Mouse (Mus musculus): ENCODE results near the gene Pax5. TPM values are rescaled to one million over a fixed set of nuclear protein-coding genes. Genes with fewer than 3 reads are reported as not detected.

The Pax5 gene
- polyA plus RNA-seq, 1 experiment from 2014 or later = not detected

DNA sequence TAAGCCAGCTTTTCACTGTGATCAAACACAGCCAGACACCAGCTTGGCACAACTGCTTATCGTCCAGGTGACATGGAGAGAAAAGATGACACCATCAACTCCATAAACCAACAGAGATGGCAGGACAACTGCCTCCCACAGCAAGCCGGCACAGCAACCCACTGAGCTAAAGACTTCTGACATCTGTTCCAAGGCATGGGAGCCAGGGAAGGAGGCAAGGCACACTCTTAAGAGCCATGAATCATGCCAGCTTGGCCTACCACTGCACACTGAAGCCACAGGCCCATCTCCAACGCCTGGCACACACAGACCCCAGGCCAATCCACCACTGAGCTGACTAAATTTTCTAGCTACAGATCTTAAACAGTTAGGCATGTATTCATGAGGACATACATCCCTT, 32.3 kb downstream of the Pax5 start:
- no peaks in the 10 kb centered on the region for H3K36me3 ChIP-seq
- H3K4me1 ChIP-seq (replicated peaks) = no peaks in the 10 kb centered on the region
- no peak overlapping the region for H3K27ac ChIP-seq
- peaks cover 27% of the 10 kb centered on the region for H3K27me3 ChIP-seq
- no peak overlapping the region for H3K4me2 ChIP-seq
- H3K9ac ChIP-seq (replicated peaks) = no peak overlapping the region
- no peak overlapping the region for H3K4me3 ChIP-seq (replicated peaks)
- H3K9me3 ChIP-seq = no peaks in the 10 kb centered on the region
- ATAC-seq (ENCODE audit: insufficient number of reproducible peaks, insufficient read depth, low FRiP score, low TSS enrichment, low read depth) = no peak
- 61% methylated on average over 3 of the region's 3 CpGs for WGBS

DNA sequence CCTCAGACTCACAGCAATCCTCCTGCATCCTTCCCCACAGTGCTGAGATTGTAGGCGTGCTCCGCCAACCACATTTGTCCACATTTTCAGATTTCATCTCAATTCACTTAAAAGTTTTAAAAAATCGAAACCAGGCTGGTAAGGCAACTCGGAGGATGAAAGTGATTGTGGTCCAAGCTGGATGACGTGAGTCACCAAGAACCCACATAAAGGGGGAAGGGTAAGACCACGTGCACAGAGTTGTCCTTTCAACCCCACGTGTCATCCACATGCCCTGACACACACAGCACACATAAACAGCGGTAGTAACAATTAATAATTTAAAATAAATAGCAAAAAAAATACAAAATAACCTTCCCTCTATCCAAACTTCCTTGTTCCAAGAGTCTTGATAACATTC, 35.3 kb downstream of the Pax5 start:
- Histone ChIP-seq H3K27me3 (peaks cover 32% of the 10 kb centered on the region), H3K27ac (no peak overlapping the region)

DNA sequence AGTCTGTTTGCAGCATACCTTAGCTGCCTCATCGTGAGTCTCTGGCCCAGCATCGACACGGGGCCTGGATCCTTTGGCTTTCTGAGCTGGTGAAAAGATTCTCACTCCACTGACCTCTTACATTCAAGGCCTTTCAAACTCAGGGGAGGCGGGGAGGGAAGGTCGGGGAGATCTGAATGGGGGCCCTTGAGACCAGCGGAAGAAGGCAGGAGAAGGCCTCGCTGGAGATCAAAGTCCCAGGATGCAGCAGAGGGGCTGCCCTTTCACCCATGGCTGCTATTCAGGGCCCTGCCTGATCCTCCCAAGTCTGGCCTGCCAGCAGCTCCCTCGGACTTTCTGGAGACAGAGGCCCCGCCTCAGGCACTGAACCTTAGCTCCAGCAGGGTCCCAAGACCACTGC, 36.6 kb downstream of the Pax5 start:
- no peaks in the 10 kb centered on the region for H3K4me1 ChIP-seq (replicated peaks)
- ATAC-seq (ENCODE audit: insufficient number of reproducible peaks, insufficient read depth, low FRiP score, low TSS enrichment, low read depth) = no peak
- H3K4me3 ChIP-seq (replicated peaks) = no peak overlapping the region
- no peak overlapping the region for H3K9ac ChIP-seq (replicated peaks)
- H3K4me2 ChIP-seq = no peak overlapping the region
- peaks cover 6% of the 10 kb centered on the region; the same call in 1 of the 2 replicates for H3K9me3 ChIP-seq
- H3K27ac ChIP-seq = no peak overlapping the region
- no peaks in the 10 kb centered on the region for H3K36me3 ChIP-seq
- WGBS = 44% methylated on average over 9 of the region's 9 CpGs
- H3K27me3 ChIP-seq = peaks cover 31% of the 10 kb centered on the region

More for the DNA sequence above, 35.3 kb downstream of the Pax5 start:
- no peak for ATAC-seq (ENCODE audit: insufficient number of reproducible peaks, insufficient read depth, low FRiP score, low TSS enrichment, low read depth)
- Histone ChIP-seq H3K36me3 (no peaks in the 10 kb centered on the region), H3K4me1 (replicated peaks) (no peaks in the 10 kb centered on the region), H3K4me3 (replicated peaks) (no peak overlapping the region), H3K4me2 (no peak overlapping the region), H3K9ac (replicated peaks) (no peak overlapping the region), H3K9me3 (no peaks in the 10 kb centered on the region)
- 90% methylated on average over 8 of the region's 8 CpGs for WGBS

DNA sequence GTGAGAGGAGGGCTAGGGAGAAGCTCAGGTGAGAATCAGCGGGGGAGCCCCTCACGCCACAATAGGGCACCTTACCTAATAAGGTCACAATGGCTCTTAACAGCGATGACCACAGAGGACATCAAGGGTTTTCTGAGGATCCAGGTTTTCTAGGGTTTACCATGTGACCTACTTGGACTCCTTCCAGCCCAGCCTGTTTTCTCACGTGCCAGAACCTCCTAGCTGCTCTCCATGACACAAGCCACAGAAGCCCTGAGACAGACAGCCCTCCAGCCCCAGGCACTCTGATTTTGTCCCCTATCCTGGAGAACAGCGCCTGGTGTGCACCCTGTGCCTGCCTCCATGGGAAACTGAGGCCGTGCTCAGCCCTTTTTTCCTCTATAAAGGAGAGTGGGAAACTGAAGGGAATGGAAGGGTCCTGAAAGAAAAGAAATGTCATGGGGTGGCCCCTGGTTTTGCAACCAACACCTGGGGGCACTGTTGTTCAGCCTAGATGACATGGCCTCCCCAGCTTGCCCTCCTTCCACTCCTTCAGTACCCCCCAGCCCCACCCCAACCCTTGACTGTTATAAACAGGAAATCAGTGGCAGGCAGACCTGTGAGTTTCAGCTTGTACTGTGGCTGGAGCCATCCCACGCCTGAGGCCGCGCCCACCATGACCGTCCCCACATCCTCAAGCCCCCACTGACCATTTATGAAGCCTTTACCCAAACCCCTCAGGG, 37.9 kb downstream of the Pax5 start:
- 54% methylated on average over 10 of the region's 10 CpGs for WGBS
- no peaks in the 10 kb centered on the region for H3K36me3 ChIP-seq
- peaks cover 44% of the 10 kb centered on the region for H3K27me3 ChIP-seq
- H3K9ac ChIP-seq (replicated peaks) = no peak overlapping the region
- no peak overlapping the region for H3K27ac ChIP-seq
- no peak overlapping the region for H3K4me2 ChIP-seq
- no peak overlapping the region for H3K4me3 ChIP-seq (replicated peaks)
- peaks cover 6% of the 10 kb centered on the region; the same call in 1 of the 2 replicates for H3K9me3 ChIP-seq
- H3K4me1 ChIP-seq (replicated peaks) = no peaks in the 10 kb centered on the region
- no peak for ATAC-seq (ENCODE audit: insufficient number of reproducible peaks, insufficient read depth, low FRiP score, low TSS enrichment, low read depth)

DNA sequence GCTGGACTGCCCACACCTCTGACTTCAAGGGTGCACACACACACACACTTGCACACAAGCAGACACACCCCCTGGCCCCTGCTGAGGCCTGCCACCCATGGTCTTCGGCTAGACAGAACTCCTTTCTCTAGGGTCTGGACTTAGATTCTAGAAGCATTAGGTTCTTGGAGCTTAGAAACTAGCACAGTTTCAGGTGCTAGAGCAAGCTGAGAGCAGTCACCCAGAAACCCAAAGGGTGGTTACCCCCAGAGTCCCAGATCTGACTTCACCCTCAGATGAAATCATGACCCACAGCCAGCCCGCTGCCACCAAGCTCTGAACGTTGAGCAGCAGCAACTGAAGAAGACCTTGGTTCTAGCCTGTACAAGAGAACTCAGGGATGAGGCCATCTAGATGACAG, 38.8 kb downstream of the Pax5 start:
- Histone ChIP-seq H3K4me1 (replicated peaks) (no peaks in the 10 kb centered on the region), H3K36me3 (no peaks in the 10 kb centered on the region), H3K27ac (no peak overlapping the region), H3K4me2 (no peak overlapping the region), H3K27me3 (peaks cover 45% of the 10 kb centered on the region), H3K4me3 (replicated peaks) (no peak overlapping the region), H3K9me3 (peaks cover 6% of the 10 kb centered on the region; the same call in 1 of the 2 replicates), H3K9ac (replicated peaks) (no peak overlapping the region)
- no peak for ATAC-seq (ENCODE audit: insufficient number of reproducible peaks, insufficient read depth, low FRiP score, low TSS enrichment, low read depth)
- WGBS = 83% methylated on average over 3 of the region's 3 CpGs

DNA sequence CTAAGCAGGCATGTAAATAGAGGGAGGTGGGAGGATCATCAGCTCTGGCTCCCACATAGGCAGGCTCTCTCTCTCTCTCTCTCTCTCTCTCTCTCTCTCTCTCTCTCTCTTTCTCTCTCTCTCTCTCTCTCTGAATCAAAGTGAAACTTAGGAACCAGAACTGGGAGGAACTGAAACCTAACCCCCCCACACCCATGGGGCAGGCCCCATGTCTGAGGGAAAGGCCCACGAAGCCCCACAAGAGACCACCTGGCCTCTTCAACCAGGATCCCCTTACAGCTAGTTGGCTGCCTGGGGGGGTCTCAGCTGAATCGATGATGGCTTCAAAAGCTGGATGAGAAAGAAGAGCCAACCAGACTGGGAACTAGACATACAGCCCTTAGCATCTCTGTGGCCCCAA, 39.3 kb downstream of the Pax5 start:
- ATAC-seq (ENCODE audit: insufficient number of reproducible peaks, insufficient read depth, low FRiP score, low TSS enrichment, low read depth) = no peak
- peaks cover 48% of the 10 kb centered on the region for H3K27me3 ChIP-seq

DNA sequence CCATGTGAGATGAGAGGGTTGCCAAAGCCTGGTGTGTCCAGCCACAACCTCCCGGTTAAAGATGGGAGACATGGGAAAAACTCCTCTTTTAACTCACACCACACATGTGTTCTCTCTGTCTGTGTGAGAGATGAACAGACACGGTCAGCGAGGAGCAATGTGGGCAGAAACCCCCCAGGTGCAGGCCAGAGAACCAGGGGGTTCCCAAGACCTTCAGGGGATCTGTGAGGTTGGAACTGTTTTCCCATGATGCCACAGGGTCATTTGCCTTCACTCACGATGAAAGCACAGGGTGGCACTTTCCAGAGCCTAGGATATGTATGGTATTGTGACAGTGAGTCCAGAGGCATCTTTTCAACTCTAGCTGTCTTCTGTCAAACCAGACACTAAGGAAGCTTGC, 39.9 kb downstream of the Pax5 start:
- peaks cover 6% of the 10 kb centered on the region; the same call in 1 of the 2 replicates for H3K9me3 ChIP-seq
- no peak overlapping the region for H3K9ac ChIP-seq (replicated peaks)
- H3K4me3 ChIP-seq (replicated peaks) = no peak overlapping the region
- H3K27me3 ChIP-seq = peaks cover 55% of the 10 kb centered on the region
- no peaks in the 10 kb centered on the region for H3K36me3 ChIP-seq
- no peak overlapping the region for H3K4me2 ChIP-seq
- ATAC-seq (ENCODE audit: insufficient number of reproducible peaks, insufficient read depth, low FRiP score, low TSS enrichment, low read depth) = no peak
- WGBS = 61% methylated on average over 4 of the region's 4 CpGs
- no peak overlapping the region for H3K27ac ChIP-seq
- H3K4me1 ChIP-seq (replicated peaks) = no peaks in the 10 kb centered on the region

More for the DNA sequence above, 39.3 kb downstream of the Pax5 start:
- Histone ChIP-seq H3K27ac (no peak overlapping the region), H3K4me3 (replicated peaks) (no peak overlapping the region), H3K9ac (replicated peaks) (no peak overlapping the region), H3K36me3 (no peaks in the 10 kb centered on the region), H3K9me3 (peaks cover 6% of the 10 kb centered on the region; the same call in 1 of the 2 replicates), H3K4me1 (replicated peaks) (no peaks in the 10 kb centered on the region), H3K4me2 (no peak overlapping the region)
- 68% methylated on average over 2 of the region's 2 CpGs for WGBS

DNA sequence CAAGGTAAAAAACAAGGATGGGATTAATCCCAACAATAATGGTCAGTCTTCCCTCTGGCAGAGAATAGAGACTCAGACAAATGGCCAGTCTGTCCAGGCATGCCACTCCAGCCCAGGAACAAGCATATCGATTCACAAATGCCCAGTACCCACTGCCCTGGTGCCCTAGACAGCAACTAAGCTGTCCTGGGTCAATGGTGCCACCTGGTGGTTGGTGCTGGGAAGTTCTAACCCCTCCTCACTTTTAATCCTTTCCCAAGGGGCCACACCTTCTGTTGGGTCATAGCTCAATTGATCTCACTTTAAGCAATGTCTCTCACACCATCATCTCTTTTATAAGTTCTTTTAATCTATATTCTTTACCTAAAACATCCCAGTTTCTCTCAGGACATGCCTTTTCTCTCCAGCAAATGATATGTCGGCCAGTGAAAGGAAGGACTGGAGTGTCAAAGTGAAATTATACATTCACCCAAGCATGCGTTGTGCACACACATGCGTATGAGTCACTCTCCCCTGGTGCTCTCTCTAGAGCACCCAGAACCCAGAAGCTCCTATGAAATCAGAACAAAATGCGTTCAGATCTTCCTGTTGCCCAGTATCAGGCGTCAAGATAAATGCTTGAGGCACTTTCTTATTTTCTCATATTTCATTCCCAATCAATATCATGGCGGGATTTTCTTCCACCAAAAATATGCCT, 40.7 kb downstream of the Pax5 start:
- Histone ChIP-seq H3K4me1 (replicated peaks) (peaks cover under 1% of the 10 kb centered on the region; the same call in 1 of the 2 replicates), H3K27me3 (peaks cover 62% of the 10 kb centered on the region), H3K9ac (replicated peaks) (no peak overlapping the region), H3K4me2 (no peak overlapping the region), H3K4me3 (replicated peaks) (no peak overlapping the region), H3K27ac (no peak overlapping the region), H3K9me3 (peaks cover 6% of the 10 kb centered on the region; the same call in 1 of the 2 replicates), H3K36me3 (no peaks in the 10 kb centered on the region)
- WGBS = 86% methylated on average over 7 of the region's 7 CpGs
- no peak for ATAC-seq (ENCODE audit: insufficient number of reproducible peaks, insufficient read depth, low FRiP score, low TSS enrichment, low read depth)

DNA sequence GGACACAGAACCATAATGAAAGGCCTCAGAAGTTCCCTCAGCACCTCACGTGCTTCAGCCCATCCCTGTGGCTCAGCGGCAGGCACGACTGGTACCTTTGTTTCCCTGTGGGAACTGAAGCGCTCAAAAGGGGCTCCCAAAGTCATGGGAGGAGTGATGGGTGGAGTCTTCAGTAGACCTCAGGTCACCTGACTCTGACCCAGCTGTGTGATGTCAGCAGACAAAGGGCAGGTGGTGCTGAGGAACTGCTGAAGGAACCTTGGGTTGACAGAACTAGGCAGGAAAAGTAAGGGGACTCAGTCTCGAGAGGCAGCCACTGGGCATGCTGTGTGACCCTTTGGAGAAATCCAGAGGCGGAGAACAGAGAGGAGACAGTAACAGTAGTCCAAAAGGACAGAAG, 41.7 kb downstream of the Pax5 start:
- H3K36me3 ChIP-seq = no peaks in the 10 kb centered on the region
- no peak overlapping the region for H3K4me3 ChIP-seq (replicated peaks)
- no peak for ATAC-seq (ENCODE audit: insufficient number of reproducible peaks, insufficient read depth, low FRiP score, low TSS enrichment, low read depth)
- H3K27me3 ChIP-seq = peaks cover 67% of the 10 kb centered on the region
- H3K27ac ChIP-seq = no peak overlapping the region
- 72% methylated on average over 6 of the region's 6 CpGs for WGBS
- no peak overlapping the region for H3K9ac ChIP-seq (replicated peaks)
- H3K4me1 ChIP-seq (replicated peaks) = peaks cover 4% of the 10 kb centered on the region; the same call in 1 of the 2 replicates
- peaks cover 6% of the 10 kb centered on the region; the same call in 1 of the 2 replicates for H3K9me3 ChIP-seq
- no peak overlapping the region for H3K4me2 ChIP-seq

DNA sequence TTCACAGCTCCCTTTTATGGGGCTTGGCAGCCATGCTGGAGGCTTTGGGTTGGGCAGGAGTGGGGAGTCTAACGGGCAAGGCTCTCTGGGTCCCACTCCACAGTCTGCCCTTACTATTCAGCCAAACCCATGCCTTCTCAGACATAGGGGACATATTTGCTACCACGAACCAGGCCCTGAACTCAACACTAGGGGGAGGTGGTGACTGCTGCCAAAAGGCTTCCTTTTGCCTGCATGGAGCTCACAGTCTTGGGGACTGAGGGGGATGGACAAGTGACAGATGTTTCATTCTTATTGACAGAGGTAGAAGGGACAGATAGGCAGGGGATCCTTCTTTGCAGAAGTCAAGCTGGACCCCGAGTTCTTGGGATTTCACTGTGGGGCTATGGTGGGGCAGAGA, 42.1 kb downstream of the Pax5 start:
- H3K4me1 ChIP-seq (replicated peaks) = peaks cover 8% of the 10 kb centered on the region; the same call in 1 of the 2 replicates
- 65% methylated on average over 3 of the region's 3 CpGs for WGBS
- H3K27ac ChIP-seq = no peak overlapping the region
- peaks cover 6% of the 10 kb centered on the region; the same call in 1 of the 2 replicates for H3K9me3 ChIP-seq
- H3K27me3 ChIP-seq = peaks cover 67% of the 10 kb centered on the region
- H3K4me3 ChIP-seq (replicated peaks) = no peak overlapping the region
- ATAC-seq (ENCODE audit: insufficient number of reproducible peaks, insufficient read depth, low FRiP score, low TSS enrichment, low read depth) = no peak
- no peaks in the 10 kb centered on the region for H3K36me3 ChIP-seq
- no peak overlapping the region for H3K4me2 ChIP-seq
- no peak overlapping the region for H3K9ac ChIP-seq (replicated peaks)

DNA sequence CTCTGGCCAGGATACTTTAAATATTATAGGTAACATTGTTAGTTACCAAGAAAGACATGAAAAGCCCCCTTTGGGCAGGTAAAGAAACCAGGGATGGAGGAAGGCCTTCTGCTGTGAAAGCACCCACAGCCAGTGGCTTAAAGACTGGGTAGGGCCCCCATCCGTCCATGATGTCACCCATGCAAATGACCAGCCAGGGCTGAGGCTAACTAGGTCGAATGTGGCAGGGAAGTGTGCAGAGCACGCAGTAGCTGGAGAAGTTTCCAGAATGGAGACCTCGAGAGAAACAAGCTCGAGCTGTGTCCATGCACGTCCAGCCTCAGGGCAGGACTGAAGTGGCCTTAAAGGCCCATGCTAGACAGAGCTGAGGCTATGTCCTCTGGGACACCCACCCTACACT, 42.9 kb downstream of the Pax5 start:
- Histone ChIP-seq H3K4me3 (replicated peaks) (no peak overlapping the region), H3K9me3 (peaks cover 6% of the 10 kb centered on the region; the same call in 1 of the 2 replicates), H3K4me2 (no peak overlapping the region), H3K36me3 (no peaks in the 10 kb centered on the region), H3K4me1 (replicated peaks) (peaks cover 8% of the 10 kb centered on the region; the same call in 1 of the 2 replicates), H3K27ac (no peak overlapping the region), H3K9ac (replicated peaks) (no peak overlapping the region), H3K27me3 (peaks cover 72% of the 10 kb centered on the region)
- ATAC-seq (ENCODE audit: insufficient number of reproducible peaks, insufficient read depth, low FRiP score, low TSS enrichment, low read depth) = no peak
- WGBS = 75% methylated on average over 6 of the region's 6 CpGs

Measured in limb, embryonic 12.5 days (tissue).